Mouse (Mus musculus) kidney, postnatal 4 days (tissue): ENCODE data around the gene Enox1.

ENCODE experiments used
- DNase-seq, 2 experiments: peaks; one replicate each; pipeline ENCODE4 v3.0.0; 2021; ENCODE audit warnings: mixed read lengths in 2 of 2

The Enox1 gene

GRCm38 (mm10) chr14:77714931-77715535 lies 558.5 kb downstream of the Enox1 start:
- no peak for DNase-seq

GRCm38 (mm10) chr14:77716981-77717380 lies 560.4 kb downstream of the Enox1 start:
- DNase-seq, result no peak

DNA sequence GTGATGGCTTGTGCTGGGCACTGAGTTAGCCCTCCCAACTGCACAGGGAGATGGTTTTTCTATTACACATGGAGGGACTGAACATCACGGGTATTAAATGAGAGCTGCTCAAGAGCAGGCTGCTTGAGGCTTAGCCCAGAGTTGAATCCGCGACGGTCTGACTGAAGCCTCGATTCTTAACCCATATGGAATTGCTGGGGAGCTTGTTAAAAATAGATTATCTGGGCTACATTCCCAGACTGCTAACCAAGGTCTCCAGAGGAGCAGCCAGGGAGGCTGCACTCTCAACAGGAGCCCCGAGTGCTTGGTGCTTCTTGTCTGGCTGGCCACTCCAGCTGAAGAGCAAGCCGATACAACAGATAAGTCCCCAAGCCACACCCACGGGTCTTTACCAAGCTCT lies 562.3 kb downstream of the Enox1 start:
- DNase-seq, result no peak

DNA sequence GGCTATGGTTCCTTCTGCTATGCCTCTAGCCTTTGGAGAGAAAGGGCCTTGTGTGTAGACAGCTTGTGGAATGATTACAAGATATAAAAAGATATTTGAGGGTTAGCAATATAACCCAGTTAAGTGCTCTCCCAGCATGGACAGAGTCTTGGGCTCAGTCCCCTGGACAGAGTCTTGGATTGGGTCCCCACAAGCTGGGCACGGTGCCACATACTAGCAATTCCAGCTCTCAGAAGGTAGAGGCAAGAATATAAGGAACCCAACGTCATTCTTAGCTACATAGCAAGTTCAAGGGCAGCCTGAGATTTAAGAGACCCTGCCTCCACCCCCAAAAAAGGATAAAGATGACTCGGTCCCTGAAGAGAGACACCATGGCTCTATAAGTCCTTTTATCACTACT lies 581.5 kb downstream of the Enox1 start:
- no peak for DNase-seq

DNA sequence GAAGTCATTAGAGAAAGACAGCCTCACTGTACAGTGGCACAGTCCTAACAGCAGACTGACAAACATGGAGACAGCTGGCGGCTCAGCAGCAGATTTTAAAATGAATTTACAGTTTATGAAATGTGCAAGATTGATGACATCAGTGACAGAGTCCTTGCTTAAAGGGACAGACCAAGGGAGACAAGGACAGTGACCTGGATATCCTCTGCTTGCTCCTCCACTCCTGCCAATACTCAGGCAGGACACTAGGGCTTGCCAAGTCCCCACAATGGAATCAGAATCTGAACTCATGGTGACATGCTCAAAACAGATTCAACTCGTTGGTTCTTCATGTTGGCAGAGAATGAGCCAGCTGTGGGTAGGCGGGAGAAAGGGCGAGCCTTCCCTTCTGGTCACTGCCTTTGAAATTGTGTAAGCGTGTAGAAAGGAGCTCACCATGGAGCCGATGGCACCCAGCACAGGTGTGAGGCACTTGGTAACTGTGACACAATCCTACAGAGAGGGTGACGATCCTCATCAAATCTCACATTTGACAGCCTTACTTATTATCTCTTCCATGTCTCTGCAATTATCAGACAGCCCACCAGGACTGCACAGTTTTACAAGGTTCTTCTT lies 582.3 kb downstream of the Enox1 start:
- DNase-seq, result no peak

DNA sequence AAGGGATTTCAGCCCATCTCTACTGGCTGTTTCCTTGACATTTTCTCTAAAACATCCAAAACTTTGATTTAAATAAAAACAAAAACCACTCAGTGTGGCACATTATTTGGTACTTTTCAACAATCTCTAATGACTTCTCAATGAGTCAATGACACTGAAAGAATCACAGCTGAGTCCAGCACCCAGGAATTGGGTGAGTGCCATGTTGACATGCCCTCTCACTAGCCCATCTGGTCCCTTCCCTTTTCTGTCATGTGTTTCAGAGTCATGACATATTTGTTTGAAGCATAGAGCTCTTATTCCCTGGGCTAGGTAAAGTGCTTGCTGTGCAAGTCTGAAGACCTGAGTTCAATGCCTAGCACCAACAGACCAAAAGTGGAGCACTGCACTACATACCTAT lies 582.8 kb downstream of the Enox1 start:
- DNase-seq, result no peak

DNA sequence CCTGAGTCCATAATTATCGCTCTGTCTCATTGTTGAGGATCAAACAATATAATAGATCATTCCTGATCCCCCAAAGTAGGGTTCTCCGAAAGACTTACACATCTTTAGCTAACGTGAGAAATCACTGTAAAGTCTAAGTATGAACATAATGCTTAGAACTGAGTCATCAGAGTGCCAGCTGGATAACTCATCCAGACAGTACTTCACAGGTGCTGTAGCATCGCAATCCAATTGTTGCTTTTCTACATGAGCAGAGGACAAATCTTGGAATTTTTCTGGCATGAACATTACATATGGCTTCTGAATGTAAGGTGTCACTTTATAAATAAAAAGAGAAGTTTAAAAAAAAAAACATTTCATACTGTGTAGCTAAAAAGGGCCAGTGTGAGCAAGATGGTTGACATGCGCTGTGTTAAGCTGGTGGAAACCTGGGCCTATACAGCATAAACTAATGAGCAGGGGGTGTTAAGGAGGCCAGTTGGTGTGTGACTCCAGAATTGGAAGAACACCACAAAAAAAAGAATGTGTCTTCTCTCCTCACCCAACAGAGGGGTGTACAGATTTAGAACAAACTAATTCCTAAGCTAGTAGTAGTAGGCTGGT lies 588.2 kb downstream of the Enox1 start:
- DNase-seq, result no peak

- no peak for DNase-seq
Measured at GRCm38 (mm10) chr14:77748920-77749319, 592.4 kb downstream of the Enox1 start.
